Mouse (Mus musculus) C2C12 (cell line): ENCODE data around the gene Gabarap. TPM values are rescaled to one million over a fixed set of nuclear protein-coding genes. Genes with fewer than 3 reads are reported as not detected.

Experiments used
- H3K27me3 ChIP-seq: one replicate; pipeline ENCODE4 v1.6.1; 2011; ENCODE audit not compliant: control insufficient read depth, insufficient read depth, insufficient read length
- H3K36me3 ChIP-seq: one replicate; pipeline ENCODE4 v1.6.1; 2011; ENCODE audit not compliant: control insufficient read depth, insufficient read depth
- H3K4me3 ChIP-seq: one replicate; pipeline ENCODE4 v1.5.1; 2011; ENCODE audit warnings: mild to moderate bottlenecking, control low read depth; ENCODE audit not compliant: poor library complexity, insufficient read depth, severe bottlenecking
- H3K79me2 ChIP-seq: one replicate; pipeline ENCODE4 v1.6.1; 2011; ENCODE audit not compliant: control insufficient read depth, insufficient read depth
- H3K79me3 ChIP-seq: one replicate; pipeline ENCODE4 v1.6.1; 2011; ENCODE audit warnings: low read depth, control low read depth
- H3ac ChIP-seq: one replicate; pipeline ENCODE3; 2011; ENCODE audit warnings: low read depth; ENCODE audit not compliant: control insufficient read depth, insufficient read length
- CEBPB ChIP-seq: IDR thresholded peaks from one replicate; pipeline ENCODE4 v1.6.1; 2011; ENCODE audit warnings: low read depth, mild to moderate bottlenecking, control low read depth, moderate library complexity
- CTCF ChIP-seq: IDR thresholded peaks from one replicate; pipeline ENCODE4 v1.5.1; 2011; ENCODE audit not compliant: control insufficient read depth, insufficient read depth, insufficient read length
- FOSL1 ChIP-seq: IDR thresholded peaks from one replicate; pipeline ENCODE4 v1.8.0; 2011; ENCODE audit warnings: mild to moderate bottlenecking, low read length; ENCODE audit not compliant: poor library complexity, insufficient read depth, severe bottlenecking
- MAX ChIP-seq: IDR thresholded peaks from one replicate; pipeline ENCODE4 v1.6.1; 2011; ENCODE audit warnings: mild to moderate bottlenecking, control low read depth
- MYOD1 ChIP-seq: IDR thresholded peaks from one replicate; pipeline ENCODE4 v1.6.1; 2011; ENCODE audit warnings: low read depth; ENCODE audit not compliant: control insufficient read depth, insufficient read length
- MYOG ChIP-seq: IDR thresholded peaks from one replicate; pipeline ENCODE4 v1.6.1; 2011; ENCODE audit not compliant: control insufficient read depth, insufficient read length; ENCODE audit errors: extremely low read depth
- USF1 ChIP-seq: IDR thresholded peaks from one replicate; pipeline ENCODE4 v1.6.1; 2011; ENCODE audit warnings: low read depth, mild to moderate bottlenecking, control low read depth, moderate library complexity
- polyA plus RNA-seq: library from polyadenylated mRNA; unstranded; fragments of >200 nt; fragmentation: generic; extraction: Trizol; gene quantifications from one replicate; pipeline ENCODE4 v1.2.1, GENCODE M21; 2012; ENCODE audit warnings: missing spikeins

The Gabarap gene
- polyA plus RNA-seq, 1 experiment, result 362 TPM

GRCm38 (mm10) chr11:70000396-70000898, 9.5 kb downstream of the Gabarap start, which contains the start of gene Dvl2:
Gene Dvl2, plus strand, starts transcription at chr11:70000595.
- Histone ChIP-seq H3K27me3 (no peaks in the 10 kb centered on the region), H3K79me3 (peaks cover 62% of the 10 kb centered on the region), H3K36me3 (peaks cover 33% of the 10 kb centered on the region), H3K79me2 (peaks cover 88% of the 10 kb centered on the region), H3K4me3 (peak within 1 kb of the TSS; percentile 86), H3ac (peak within 1 kb of the TSS; percentile 78)
- TF ChIP-seq CTCF (no peak), FOSL1 (no peak), USF1 (peak; percentile 99), CEBPB (peak; percentile 64), MYOG (no peak), MAX (peak; percentile 89), MYOD1 (no peak)

- peak overlapping the region; percentile 78 for H3ac ChIP-seq
- no peaks in the 10 kb centered on the region for H3K27me3 ChIP-seq
- no peak for TF ChIP-seq MYOG
- TF ChIP-seq CEBPB, result no peak
- TF ChIP-seq CTCF, result no peak
- TF ChIP-seq MAX, result no peak
- no peak for TF ChIP-seq MYOD1
- TF ChIP-seq FOSL1, result no peak
- no peak for TF ChIP-seq USF1
- peaks cover 38% of the 10 kb centered on the region for H3K36me3 ChIP-seq
- H3K79me3 ChIP-seq, result peaks cover 58% of the 10 kb centered on the region
- peaks cover 81% of the 10 kb centered on the region for H3K79me2 ChIP-seq
- peak overlapping the region; percentile 86 for H3K4me3 ChIP-seq
These were observed 10.2 kb downstream of the Gabarap start for GRCm38 (mm10) chr11:70001159-70001558.

- peak; percentile 6 for TF ChIP-seq CTCF
- no peak for TF ChIP-seq USF1
- TF ChIP-seq MAX, result peak; percentile 41
- H3K36me3 ChIP-seq, result peaks cover 44% of the 10 kb centered on the region
- no peaks in the 10 kb centered on the region for H3K27me3 ChIP-seq
- H3K79me3 ChIP-seq, result peaks cover 55% of the 10 kb centered on the region
- peak overlapping the region; percentile 86 for H3K4me3 ChIP-seq
- peaks cover 74% of the 10 kb centered on the region for H3K79me2 ChIP-seq
- H3ac ChIP-seq, result no peak overlapping the region
These were observed 10.9 kb downstream of the Gabarap start for GRCm38 (mm10) chr11:70001865-70002264.

DNA sequence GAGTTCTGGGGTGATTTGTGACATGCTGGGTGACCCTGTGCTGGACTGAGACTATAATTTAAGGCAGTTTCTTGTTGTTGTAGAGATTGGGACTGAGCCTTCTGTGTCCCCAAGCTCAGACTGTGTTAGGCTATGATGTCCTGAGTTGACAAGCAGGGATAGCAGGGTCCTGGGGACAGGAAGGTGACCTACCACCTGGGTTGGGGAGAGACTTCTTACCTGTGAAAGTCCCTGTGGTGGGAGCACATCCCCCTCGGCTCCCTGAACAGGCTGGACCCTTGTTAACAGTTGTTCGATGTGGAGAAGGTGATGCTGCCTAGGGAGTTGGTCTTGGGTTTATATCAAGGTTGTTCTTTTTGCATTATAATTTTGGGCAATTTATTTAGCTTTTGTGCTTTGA, 11.5 kb downstream of the Gabarap start:
- H3ac ChIP-seq, result no peak overlapping the region
- H3K79me3 ChIP-seq, result peaks cover 53% of the 10 kb centered on the region
- no peak for TF ChIP-seq FOSL1
- peaks cover 69% of the 10 kb centered on the region for H3K79me2 ChIP-seq
- no peaks in the 10 kb centered on the region for H3K27me3 ChIP-seq
- no peak overlapping the region for H3K4me3 ChIP-seq
- peaks cover 49% of the 10 kb centered on the region for H3K36me3 ChIP-seq

- H3K79me3 ChIP-seq, result peaks cover 38% of the 10 kb centered on the region
- peaks cover 49% of the 10 kb centered on the region for H3K79me2 ChIP-seq
- peaks cover 52% of the 10 kb centered on the region for H3K36me3 ChIP-seq
- H3ac ChIP-seq, result no peak overlapping the region
- no peak overlapping the region for H3K4me3 ChIP-seq
- TF ChIP-seq FOSL1 (no peak), CTCF (peak; percentile 48)
- H3K27me3 ChIP-seq, result no peaks in the 10 kb centered on the region
These were observed 14.6 kb downstream of the Gabarap start for GRCm38 (mm10) chr11:70005521-70005920.

- peaks cover 2% of the 10 kb centered on the region for H3K79me3 ChIP-seq
- H3K4me3 ChIP-seq, result no peak overlapping the region
- H3K27me3 ChIP-seq, result no peaks in the 10 kb centered on the region
- TF ChIP-seq MAX (no peak), CEBPB (no peak), CTCF (no peak), MYOG (no peak), MYOD1 (no peak)
- no peak overlapping the region for H3ac ChIP-seq
- H3K79me2 ChIP-seq, result peaks cover 19% of the 10 kb centered on the region
- H3K36me3 ChIP-seq, result peaks cover 85% of the 10 kb centered on the region
These were observed 19.1 kb downstream of the Gabarap start for GRCm38 (mm10) chr11:70010033-70010432.
